Mouse (Mus musculus) intestine, postnatal 0 days (tissue): ENCODE results near the gene Sar1b. TPM values are rescaled to one million over a fixed set of nuclear protein-coding genes. Genes with fewer than 3 reads are reported as not detected.

Experiments used
- ATAC-seq: fragments of 200-750 bp; cut with Nextera tagmentation; 2 replicates; pipeline ENCODE4 v1.8.0; 2017; ENCODE audit warnings: mild to moderate bottlenecking, moderate TSS enrichment, moderate library complexity
- H3K27ac ChIP-seq: fragments of 300-500 bp; sonication (generic); 2 replicates; pipeline ENCODE4 v1.5.1; 2014; ENCODE audit warnings: mild to moderate bottlenecking, low read depth, low read length, moderate library complexity
- H3K27me3 ChIP-seq: fragments of 300-500 bp; sonication (generic); replicated peaks from 2 replicates; pipeline ENCODE4 v1.6.1; 2014; ENCODE audit warnings: low read length, mixed read lengths; ENCODE audit not compliant: control insufficient read depth, insufficient read depth
- H3K36me3 ChIP-seq: fragments of 300-500 bp; sonication (generic); 2 replicates; pipeline ENCODE4 v1.6.1; 2014; ENCODE audit warnings: mild to moderate bottlenecking, moderate library complexity; ENCODE audit not compliant: control insufficient read depth, insufficient read depth
- H3K4me1 ChIP-seq: fragments of 300-500 bp; sonication (generic); replicated peaks from 2 replicates; pipeline ENCODE4 v1.6.1; 2014; ENCODE audit warnings: antibody characterized with exemption, low read length, mixed read lengths; ENCODE audit not compliant: control insufficient read depth, insufficient read depth
- H3K4me2 ChIP-seq: fragments of 300-500 bp; sonication (generic); replicated peaks from 2 replicates; pipeline ENCODE4 v1.6.1; 2014; ENCODE audit warnings: low read depth, mild to moderate bottlenecking, moderate library complexity
- H3K4me3 ChIP-seq: fragments of 300-500 bp; sonication (generic); 2 replicates; pipeline ENCODE4 v1.5.1; 2014; ENCODE audit warnings: low read depth, low read length
- H3K9ac ChIP-seq: fragments of 300-500 bp; sonication (generic); 2 replicates; pipeline ENCODE4 v1.6.1; 2014; ENCODE audit warnings: mild to moderate bottlenecking, low read depth, low read length
- H3K9me3 ChIP-seq: fragments of 300-500 bp; sonication (generic); 2 replicates; pipeline ENCODE4 v1.6.1; 2016; ENCODE audit warnings: mixed run types; ENCODE audit not compliant: control insufficient read depth
- CTCF ChIP-seq: sonication (generic); IDR thresholded peaks from 2 replicates; pipeline ENCODE4 v1.5.1; 2016; ENCODE audit warnings: low read depth, mild to moderate bottlenecking, control low read depth, antibody characterized with exemption, moderate library complexity
- WGBS: fragments of 180-500 bp; shearing (Covaris S2); extraction: QIAGEN DNeasy Blood & Tissue Kit; methylation state at CpG from one replicate; pipeline ENCODE4 v1.1.7; 2014; 5-methylcytosine and 5-hydroxymethylcytosine counted together
- polyA plus RNA-seq: library from polyadenylated mRNA; unstranded; fragments of >200 nt; fragmentation: Nextera tagmentation; extraction: Ambion mirVana; gene quantifications from 2 replicates; pipeline ENCODE4 v1.2.1, GENCODE M21; 2015

Gene Sar1b
- polyA plus RNA-seq, 1 experiment from 2014 or later: 470 TPM

GRCm38 (mm10) chr11:51809632-51810224 lies 46.2 kb downstream of the Sar1b start:
- H3K4me1 ChIP-seq: no peaks in the 10 kb centered on the region; the same call in 1 of the 2 replicates
- no peak overlapping the region for H3K9ac ChIP-seq
- peaks cover 5% of the 10 kb centered on the region; the same call in 1 of the 2 replicates for H3K36me3 ChIP-seq
- TF ChIP-seq CTCF: peak; percentile 53
- no peaks in the 10 kb centered on the region for H3K27me3 ChIP-seq
- H3K27ac ChIP-seq: no peak overlapping the region
- H3K4me2 ChIP-seq: no peak overlapping the region
- H3K9me3 ChIP-seq: no peaks in the 10 kb centered on the region
- no peak for ATAC-seq
- WGBS: 62% methylated on average over 6 of the region's 6 CpGs
- no peak overlapping the region for H3K4me3 ChIP-seq

- no peak for ATAC-seq
- H3K9me3 ChIP-seq: no peaks in the 10 kb centered on the region
- peak; percentile 47 for TF ChIP-seq CTCF
- 87% methylated on average over 4 of the region's 4 CpGs for WGBS
- H3K9ac ChIP-seq: no peak overlapping the region
- H3K4me3 ChIP-seq: no peak overlapping the region
- peaks cover 10% of the 10 kb centered on the region; the same call in 1 of the 2 replicates for H3K36me3 ChIP-seq
- no peak overlapping the region for H3K27ac ChIP-seq
- H3K27me3 ChIP-seq: no peaks in the 10 kb centered on the region
- H3K4me1 ChIP-seq: no peaks in the 10 kb centered on the region
- H3K4me2 ChIP-seq: no peak overlapping the region
Measured at GRCm38 (mm10) chr11:51811230-51811629, 47.7 kb downstream of the Sar1b start.

- TF ChIP-seq CTCF: no peak
- no peak for ATAC-seq
- WGBS: 90% methylated on average over 8 of the region's 8 CpGs
- no peak overlapping the region for H3K4me2 ChIP-seq
- no peak overlapping the region for H3K27ac ChIP-seq
- no peaks in the 10 kb centered on the region for H3K27me3 ChIP-seq
- H3K9ac ChIP-seq: no peak overlapping the region
- H3K36me3 ChIP-seq: peaks cover 18% of the 10 kb centered on the region
- H3K4me1 ChIP-seq: no peaks in the 10 kb centered on the region
- no peak overlapping the region for H3K4me3 ChIP-seq
- H3K9me3 ChIP-seq: no peaks in the 10 kb centered on the region
Measured at GRCm38 (mm10) chr11:51812022-51812546, 48.6 kb downstream of the Sar1b start.

GRCm38 (mm10) chr11:51817756-51818155 lies 54.3 kb downstream of the Sar1b start:
- H3K27me3 ChIP-seq: no peaks in the 10 kb centered on the region
- H3K9me3 ChIP-seq: no peaks in the 10 kb centered on the region
- ATAC-seq: peak; percentile 56; the same call in 1 of the 2 replicates
- 33% methylated on average over 6 of the region's 6 CpGs for WGBS
- H3K36me3 ChIP-seq: peaks cover 45% of the 10 kb centered on the region
- peak; percentile 97 for TF ChIP-seq CTCF
- no peak overlapping the region for H3K4me3 ChIP-seq
- H3K4me1 ChIP-seq: no peaks in the 10 kb centered on the region
- H3K9ac ChIP-seq: no peak overlapping the region
- no peak overlapping the region for H3K27ac ChIP-seq
- no peak overlapping the region for H3K4me2 ChIP-seq

- Histone ChIP-seq H3K36me3 (peaks cover 56% of the 10 kb centered on the region), H3K27me3 (no peaks in the 10 kb centered on the region), H3K27ac (no peak overlapping the region), H3K9me3 (no peaks in the 10 kb centered on the region), H3K4me1 (no peaks in the 10 kb centered on the region), H3K9ac (no peak overlapping the region), H3K4me3 (no peak overlapping the region), H3K4me2 (no peak overlapping the region)
- TF ChIP-seq CTCF: no peak
- ATAC-seq: no peak
- 86% methylated on average over 4 of the region's 4 CpGs for WGBS
Measured at GRCm38 (mm10) chr11:51818837-51819236, 55.4 kb downstream of the Sar1b start.

GRCm38 (mm10) chr11:51819964-51820363 lies 56.5 kb downstream of the Sar1b start:
- WGBS: 77% methylated on average over 3 of the region's 3 CpGs
- no peaks in the 10 kb centered on the region for H3K27me3 ChIP-seq
- H3K9me3 ChIP-seq: no peaks in the 10 kb centered on the region
- no peak overlapping the region for H3K4me2 ChIP-seq
- peaks cover 53% of the 10 kb centered on the region for H3K36me3 ChIP-seq
- H3K27ac ChIP-seq: no peak overlapping the region
- no peak for ATAC-seq
- peak; percentile 73 for TF ChIP-seq CTCF
- no peak overlapping the region for H3K4me3 ChIP-seq
- H3K9ac ChIP-seq: no peak overlapping the region
- H3K4me1 ChIP-seq: no peaks in the 10 kb centered on the region
